Mouse (Mus musculus) MEL (cell line): ENCODE data around the gene Tmem151a.

Experiments used
- CTCF ChIP-seq, 3 experiments: IDR thresholded peaks in 2 of 3; conservative IDR thresholded peaks in 1 of 3; 2 replicates each; pipeline ENCODE4 v1.5.1; 2011 to 2012; ENCODE audit warnings: low read length in 3 of 3, low read depth in 2 of 3, mild to moderate bottlenecking in 2 of 3, improper control_type of control experiment in 1 of 3, inconsistent platforms in 1 of 3, mixed read lengths in 1 of 3, moderate library complexity in 1 of 3; ENCODE audit not compliant: control insufficient read depth in 1 of 3, insufficient read depth in 1 of 3, poor library complexity in 1 of 3, severe bottlenecking in 1 of 3
- ETS1 ChIP-seq: IDR thresholded peaks from 2 replicates; pipeline ENCODE4 v1.6.1; 2012; ENCODE audit warnings: low read depth, mild to moderate bottlenecking, inconsistent platforms, low read length, improper control_type of control experiment, moderate library complexity
- KAT2A ChIP-seq: conservative IDR thresholded peaks from 2 replicates; pipeline ENCODE4 v1.6.1; 2012; ENCODE audit warnings: low read depth, low read length, improper control_type of control experiment, inconsistent platforms
- MAX ChIP-seq: IDR thresholded peaks from 2 replicates; pipeline ENCODE4 v1.6.1; 2011; ENCODE audit warnings: low read length, improper control_type of control experiment
- MAZ ChIP-seq: IDR thresholded peaks from 2 replicates; pipeline ENCODE4 v1.6.1; 2012; ENCODE audit warnings: low read depth, mild to moderate bottlenecking, inconsistent platforms, low read length, improper control_type of control experiment
- MYC ChIP-seq: IDR thresholded peaks from 2 replicates; pipeline ENCODE4 v1.6.1; 2011; ENCODE audit warnings: low read depth, mild to moderate bottlenecking, low read length, improper control_type of control experiment, moderate library complexity
- POLR2A ChIP-seq, 2 experiments: IDR thresholded peaks; 2 replicates each; pipeline ENCODE4 v1.6.1; 2011 to 2012; ENCODE audit warnings: low read length in 2 of 2, mild to moderate bottlenecking in 2 of 2, control low read depth in 1 of 2, improper control_type of control experiment in 1 of 2, low read depth in 1 of 2, moderate library complexity in 1 of 2; ENCODE audit not compliant: control insufficient read depth in 1 of 2, insufficient read depth in 1 of 2, poor library complexity in 1 of 2
- RAD21 ChIP-seq: IDR thresholded peaks from 2 replicates; pipeline ENCODE4 v1.6.1; 2011; ENCODE audit warnings: mild to moderate bottlenecking, low read depth, low read length, improper control_type of control experiment
- USF1 ChIP-seq: IDR thresholded peaks from 2 replicates; pipeline ENCODE4 v1.6.1; 2014; ENCODE audit warnings: low read depth, mild to moderate bottlenecking, inconsistent platforms, low read length, improper control_type of control experiment, moderate library complexity

GRCm38 (mm10) chr19:5052853-5053252, 32.5 kb downstream of the Tmem151a start:
- TF ChIP-seq MAX (no peak), CTCF (IDR thresholded peaks at IDR 0.05 in 2 of 3, conservative IDR thresholded peaks at IDR 0.05 in 1 of 3; ENCODE audit: control insufficient read depth in 1 of 3, insufficient read depth in 1 of 3, low read depth in 2 of 3, low read length in 3 of 3, poor library complexity in 1 of 3, severe bottlenecking in 1 of 3) (no peak), POLR2A (IDR thresholded peaks at IDR 0.05; ENCODE audit: control insufficient read depth in 1 of 2, insufficient read depth in 1 of 2, low read depth in 1 of 2, low read length in 2 of 2, poor library complexity in 1 of 2) (no peak), MYC (no peak), USF1 (no peak), RAD21 (no peak), MAZ (no peak), KAT2A (no peak), ETS1 (no peak)
